Mouse (Mus musculus) CH12.LX (cell line): ENCODE results near the gene Mien1. TPM values are rescaled to one million over a fixed set of nuclear protein-coding genes. Genes with fewer than 3 reads are reported as not detected.

Experiments used
- DNase-seq: peaks from one replicate; pipeline ENCODE4 v3.0.0-alpha.2; 2013; ENCODE audit errors: extremely low read depth
- H3K27ac ChIP-seq: 2 replicates; pipeline ENCODE4 v1.5.1; 2012; ENCODE audit warnings: low read depth, mild to moderate bottlenecking, control low read depth, moderate library complexity; ENCODE audit not compliant: insufficient read depth
- H3K27me3 ChIP-seq: replicated peaks from 2 replicates; pipeline ENCODE3; 2012; ENCODE audit warnings: inconsistent platforms
- H3K36me3 ChIP-seq, 2 experiments: replicated peaks in 1 of 2; 2 replicates each; pipeline versions ENCODE3 to v1.6.1; 2012; ENCODE audit warnings: inconsistent platforms in 1 of 2, low read length in 1 of 2, mild to moderate bottlenecking in 1 of 2, mixed read lengths in 1 of 2, moderate library complexity in 1 of 2; ENCODE audit not compliant: control insufficient read depth in 1 of 2, insufficient read depth in 1 of 2
- H3K4me1 ChIP-seq, 2 experiments: 2 replicates each; pipeline ENCODE4 v1.6.1; 2012; ENCODE audit warnings: inconsistent platforms in 1 of 2, moderate library complexity in 1 of 2; ENCODE audit not compliant: insufficient read depth in 2 of 2, control insufficient read depth in 1 of 2
- H3K4me2 ChIP-seq: 2 replicates; pipeline ENCODE4 v1.6.1; 2012; ENCODE audit warnings: low read depth, mild to moderate bottlenecking, control low read depth; ENCODE audit not compliant: poor library complexity, insufficient read depth, severe bottlenecking
- H3K4me3 ChIP-seq, 3 experiments: fragments of 150-350 bp in 1 of 3; sonication (generic) in 1 of 3; replicated peaks in 1 of 3; 2 replicates each; pipeline versions ENCODE3 to v1.5.1; 2011 to 2012; ENCODE audit warnings: low read depth in 2 of 3, low read length in 2 of 3, mild to moderate bottlenecking in 2 of 3, moderate library complexity in 2 of 3, control low read depth in 1 of 3, improper control_type of control experiment in 1 of 3, inconsistent platforms in 1 of 3, mixed read lengths in 1 of 3; ENCODE audit not compliant: poor library complexity in 1 of 3
- H3K79me2 ChIP-seq: replicated peaks from 2 replicates; pipeline ENCODE4 v1.6.1; 2012; ENCODE audit warnings: mild to moderate bottlenecking, moderate library complexity; ENCODE audit not compliant: control insufficient read depth, poor library complexity, insufficient read depth, severe bottlenecking; ENCODE audit errors: extremely low read depth
- H3K9ac ChIP-seq: 2 replicates; pipeline ENCODE4 v1.6.1; 2012; ENCODE audit warnings: low read depth, mild to moderate bottlenecking, control low read depth, moderate library complexity; ENCODE audit not compliant: insufficient read depth
- H3K9me3 ChIP-seq: replicated peaks from 2 replicates; pipeline ENCODE3; 2012; ENCODE audit warnings: low read length, inconsistent platforms, mixed read lengths
- BHLHE40 ChIP-seq: IDR thresholded peaks from 2 replicates; pipeline ENCODE4 v1.6.1; 2011; ENCODE audit warnings: mild to moderate bottlenecking, low read depth, low read length, improper control_type of control experiment
- CHD1 ChIP-seq: IDR thresholded peaks from 2 replicates; pipeline ENCODE4 v1.6.1; 2012; ENCODE audit warnings: low read depth, low read length, improper control_type of control experiment, inconsistent platforms
- CHD2 ChIP-seq: IDR thresholded peaks from 2 replicates; pipeline ENCODE4 v1.6.1; 2011; ENCODE audit warnings: low read length, improper control_type of control experiment
- CTCF ChIP-seq, 2 experiments: IDR thresholded peaks in 1 of 2; conservative IDR thresholded peaks in 1 of 2; 2 replicates each; pipeline ENCODE4 v1.5.1; 2011 to 2012; ENCODE audit warnings: low read depth in 2 of 2, low read length in 2 of 2, improper control_type of control experiment in 1 of 2, inconsistent platforms in 1 of 2, mild to moderate bottlenecking in 1 of 2, moderate library complexity in 1 of 2
- E2F4 ChIP-seq: IDR thresholded peaks from 2 replicates; pipeline ENCODE4 v1.6.1; 2011; ENCODE audit warnings: low read depth, low read length, improper control_type of control experiment; ENCODE audit not compliant: insufficient replicate concordance
- ELF1 ChIP-seq: IDR thresholded peaks from 2 replicates; pipeline ENCODE4 v1.6.1; 2014; ENCODE audit warnings: low read depth, mild to moderate bottlenecking, inconsistent platforms, low read length, improper control_type of control experiment
- EP300 ChIP-seq: IDR thresholded peaks from 2 replicates; pipeline ENCODE4 v1.6.1; 2011; ENCODE audit warnings: low read length, improper control_type of control experiment
- ETS1 ChIP-seq: conservative IDR thresholded peaks from 2 replicates; pipeline ENCODE4 v1.6.1; 2012; ENCODE audit warnings: low read depth, mild to moderate bottlenecking, inconsistent platforms, low read length, improper control_type of control experiment, moderate library complexity
- GABPA ChIP-seq: IDR thresholded peaks from 2 replicates; pipeline ENCODE4 v1.6.1; 2012; ENCODE audit warnings: low read depth, low read length, improper control_type of control experiment, inconsistent platforms; ENCODE audit not compliant: insufficient replicate concordance
- HCFC1 ChIP-seq: IDR thresholded peaks from 2 replicates; pipeline ENCODE4 v1.6.1; 2012; ENCODE audit warnings: low read depth, mild to moderate bottlenecking, inconsistent platforms, low read length, improper control_type of control experiment
- IRF4 ChIP-seq: IDR thresholded peaks from 2 replicates; pipeline ENCODE4 v1.6.1; 2014; ENCODE audit warnings: low read depth, mild to moderate bottlenecking, inconsistent platforms, low read length, improper control_type of control experiment
- JUN ChIP-seq: IDR thresholded peaks from 2 replicates; pipeline ENCODE4 v1.6.1; 2011; ENCODE audit warnings: low read depth, mild to moderate bottlenecking, low read length, improper control_type of control experiment, moderate library complexity; ENCODE audit not compliant: insufficient read depth
- JUND ChIP-seq: conservative IDR thresholded peaks from 2 replicates; pipeline ENCODE4 v1.6.1; 2011; ENCODE audit warnings: low read depth, low read length, improper control_type of control experiment
- KAT2A ChIP-seq: IDR thresholded peaks from 2 replicates; pipeline ENCODE4 v1.6.1; 2012; ENCODE audit warnings: low read length, improper control_type of control experiment, inconsistent platforms; ENCODE audit not compliant: insufficient replicate concordance
- MAFK ChIP-seq: IDR thresholded peaks from 2 replicates; pipeline ENCODE4 v1.6.1; 2011; ENCODE audit warnings: low read length, improper control_type of control experiment; ENCODE audit not compliant: insufficient replicate concordance
- MAX ChIP-seq: IDR thresholded peaks from 2 replicates; pipeline ENCODE4 v1.6.1; 2011; ENCODE audit warnings: low read length, improper control_type of control experiment
- MAZ ChIP-seq: IDR thresholded peaks from 2 replicates; pipeline ENCODE4 v1.6.1; 2012; ENCODE audit warnings: low read depth, mild to moderate bottlenecking, inconsistent platforms, low read length, improper control_type of control experiment, moderate library complexity
- MXI1 ChIP-seq: IDR thresholded peaks from 2 replicates; pipeline ENCODE4 v1.6.1; 2011; ENCODE audit warnings: mild to moderate bottlenecking, low read depth, low read length, improper control_type of control experiment
- MYC ChIP-seq: IDR thresholded peaks from 2 replicates; pipeline ENCODE4 v1.6.1; 2011; ENCODE audit warnings: low read depth, mild to moderate bottlenecking, improper control_type of control experiment, low read length
- NELFE ChIP-seq: IDR thresholded peaks from 2 replicates; pipeline ENCODE4 v1.6.1; 2011; ENCODE audit warnings: low read depth, low read length, improper control_type of control experiment
- NRF1 ChIP-seq: IDR thresholded peaks from 2 replicates; pipeline ENCODE4 v1.6.1; 2014; ENCODE audit warnings: low read depth, mild to moderate bottlenecking, inconsistent platforms, low read length, improper control_type of control experiment, moderate library complexity
- PAX5 ChIP-seq: IDR thresholded peaks from 2 replicates; pipeline ENCODE4 v1.6.1; 2012; ENCODE audit warnings: low read length, inconsistent platforms, mixed read lengths
- POLR2A ChIP-seq: IDR thresholded peaks from 2 replicates; pipeline ENCODE4 v1.6.1; 2011; ENCODE audit warnings: low read depth, mild to moderate bottlenecking, improper control_type of control experiment, low read length
- POLR2AphosphoS2 ChIP-seq: IDR thresholded peaks from 2 replicates; pipeline ENCODE4 v1.6.1; 2011; ENCODE audit warnings: low read depth, low read length, improper control_type of control experiment
- RAD21 ChIP-seq: IDR thresholded peaks from 2 replicates; pipeline ENCODE4 v1.6.1; 2011; ENCODE audit warnings: low read depth, mild to moderate bottlenecking, low read length, improper control_type of control experiment, moderate library complexity
- RCOR1 ChIP-seq: conservative IDR thresholded peaks from 2 replicates; pipeline ENCODE4 v1.6.1; 2012; ENCODE audit warnings: low read depth, mild to moderate bottlenecking, inconsistent platforms, low read length, improper control_type of control experiment
- SIN3A ChIP-seq: IDR thresholded peaks from 2 replicates; pipeline ENCODE4 v1.6.1; 2012; ENCODE audit warnings: low read length, improper control_type of control experiment, inconsistent platforms
- SMC3 ChIP-seq: IDR thresholded peaks from 2 replicates; pipeline ENCODE4 v1.6.1; 2011; ENCODE audit warnings: low read depth, low read length, improper control_type of control experiment
- TBP ChIP-seq: conservative IDR thresholded peaks from 2 replicates; pipeline ENCODE4 v1.6.1; 2011; ENCODE audit warnings: low read depth, low read length, improper control_type of control experiment
- TCF12 ChIP-seq: IDR thresholded peaks from 2 replicates; pipeline ENCODE4 v1.6.1; 2014; ENCODE audit warnings: low read depth, mild to moderate bottlenecking, inconsistent platforms, low read length, improper control_type of control experiment
- UBTF ChIP-seq: IDR thresholded peaks from 2 replicates; pipeline ENCODE4 v1.6.1; 2012; ENCODE audit warnings: low read depth, mild to moderate bottlenecking, inconsistent platforms, low read length, improper control_type of control experiment, moderate library complexity
- USF1 ChIP-seq: IDR thresholded peaks from 2 replicates; pipeline ENCODE4 v1.6.1; 2014; ENCODE audit warnings: low read depth, mild to moderate bottlenecking, inconsistent platforms, low read length, improper control_type of control experiment
- USF2 ChIP-seq: conservative IDR thresholded peaks from 2 replicates; pipeline ENCODE4 v1.6.1; 2011; ENCODE audit warnings: low read depth, low read length, improper control_type of control experiment
- ZC3H11A ChIP-seq: IDR thresholded peaks from 2 replicates; pipeline ENCODE4 v1.6.1; 2012; ENCODE audit warnings: low read depth, mild to moderate bottlenecking, inconsistent platforms, low read length, improper control_type of control experiment
- ZKSCAN1 ChIP-seq: IDR thresholded peaks from 2 replicates; pipeline ENCODE4 v1.6.1; 2012; ENCODE audit warnings: low read depth, inconsistent platforms, low read length, improper control_type of control experiment, borderline replicate concordance
- ZMIZ1 ChIP-seq: IDR thresholded peaks from 2 replicates; pipeline ENCODE4 v1.6.1; 2012; ENCODE audit warnings: low read depth, mild to moderate bottlenecking, inconsistent platforms, low read length, improper control_type of control experiment
- ZNF384 ChIP-seq: IDR thresholded peaks from 2 replicates; pipeline ENCODE4 v1.6.1; 2012; ENCODE audit warnings: low read depth, low read length, improper control_type of control experiment, inconsistent platforms
- dilution Hi-C: fragments of 300-500 bp; cut with MboI; formaldehyde crosslinking; loops from 2 replicates; pipeline ENCODE4 v1.14.3; 2020; ENCODE audit warnings: low sequenced_read_pairs; ENCODE audit not compliant: extremely low pct_unique_long_range_greater_than_20kb, extremely low pct_ligation_motif_present
- in situ Hi-C: fragments of 300-500 bp; cut with MboI; formaldehyde crosslinking; loops from 3 replicates; pipeline ENCODE4 v1.14.3; 2019; ENCODE audit warnings: low sequenced_read_pairs, low pct_ligation_motif_present, low pct_unique_long_range_greater_than_20kb, mixed read lengths
- polyA plus RNA-seq: library from polyadenylated mRNA; unstranded; fragments of >175 nt; gene quantifications from 2 replicates; pipeline ENCODE4 v1.2.1, GENCODE M21; 2012; ENCODE audit warnings: low read depth; ENCODE audit not compliant: insufficient read length
- total RNA-seq, 2 experiments: library from RNA; depleted of rRNA; stranded (reverse); fragments of 300-350 nt in 1 of 2; fragments of >200 nt in 1 of 2; gene quantifications; 2 replicates each; pipeline ENCODE4 v1.2.3; 2012 to 2014

Gene Mien1
- total RNA-seq (2012; rRNA removed) (129 and 136 TPM in 2 replicates), total RNA-seq (2014; rRNA removed) (80.3 and 84.7 TPM in 2 replicates), polyA plus RNA-seq (94.6 and 109 TPM in 2 replicates)

DNA sequence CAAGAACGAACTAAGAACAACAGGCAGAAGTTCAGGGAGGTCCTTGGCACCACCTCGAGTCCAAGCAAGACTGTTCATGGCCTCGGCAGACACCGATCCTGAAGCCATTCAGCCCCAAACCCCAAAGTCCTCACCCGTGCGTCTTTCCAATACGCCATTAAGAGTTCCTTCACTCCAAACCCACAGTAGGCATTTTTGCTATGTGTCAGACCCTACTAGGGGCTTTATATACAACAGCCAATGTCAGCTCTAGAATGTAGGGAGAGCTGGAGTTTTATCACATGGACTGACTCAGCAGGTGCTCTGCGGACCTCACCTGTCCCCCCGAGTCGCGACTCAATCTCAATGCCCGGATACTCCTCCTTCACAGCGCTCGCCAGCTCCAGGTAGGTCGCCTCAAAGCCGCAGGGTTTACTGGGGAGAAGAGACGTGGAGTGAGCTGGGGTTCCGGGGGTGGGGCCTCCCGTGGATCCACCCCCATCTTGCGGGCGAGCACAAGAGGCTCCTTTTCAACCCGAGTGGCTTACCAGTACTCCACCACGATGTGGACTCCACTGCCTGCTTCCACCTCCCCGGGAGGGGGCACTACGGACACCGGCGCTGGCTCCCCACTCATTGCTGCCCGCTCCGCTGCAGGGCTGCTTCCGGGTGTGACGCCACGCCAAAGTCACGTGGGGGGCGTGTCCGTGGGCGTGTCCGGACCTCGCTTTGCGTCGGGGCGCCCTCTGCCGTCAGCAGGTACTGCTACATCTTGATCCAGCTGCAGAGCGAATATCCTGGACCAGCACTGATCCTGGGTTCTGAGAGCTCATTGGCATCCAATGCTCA, at the start of gene Mien1:
TSS of gene Mien1 (minus strand) at position 661 of the 828 bp plus-strand sequence.
- H3K9ac ChIP-seq = peak within 1 kb of the TSS; percentile 45
- H3K4me1 ChIP-seq = peaks cover 0 to 10% of the 10 kb centered on the region in 2 experiments; a peak in 3 of 4 replicates
- H3K9me3 ChIP-seq = peaks cover 2% of the 10 kb centered on the region
- peaks cover 4 to 21% of the 10 kb centered on the region in 2 experiments for H3K36me3 ChIP-seq
- no peaks in the 10 kb centered on the region for H3K27me3 ChIP-seq
- H3K4me3 ChIP-seq = peak within 1 kb of the TSS; percentile 62 to 84 (median 67)
- in situ Hi-C loops = no loop called here
- peak; percentile 95 for DNase-seq
- peak within 1 kb of the TSS; percentile 50 for H3K4me2 ChIP-seq
- no peaks in the 10 kb centered on the region for H3K79me2 ChIP-seq
- no peak within 1 kb of the TSS for H3K27ac ChIP-seq
- dilution Hi-C loops = no loop called here
- TF ChIP-seq RAD21 = peak; percentile 54
- TF ChIP-seq GABPA = no peak
- peak; percentile 99 for TF ChIP-seq BHLHE40
- TF ChIP-seq JUND = no peak
- peak; percentile 99 for TF ChIP-seq MAX
- TF ChIP-seq NRF1 = peak; percentile 29; the same call in 1 of the 2 replicates
- peak; percentile 83 for TF ChIP-seq NELFE
- peak; percentile 97 for TF ChIP-seq USF2
- TF ChIP-seq JUN = peak; percentile 29; the same call in 1 of the 2 replicates
- no peak for TF ChIP-seq E2F4
- no peak for TF ChIP-seq PAX5
- peak; percentile 85 for TF ChIP-seq MXI1
- TF ChIP-seq CHD1 = no peak
- TF ChIP-seq TBP = 0 out of 2 replicates have a peak, but pooled peaks have one; percentile 16
- TF ChIP-seq UBTF = no peak
- peak; percentile 67 for TF ChIP-seq ZNF384
- peak; percentile 54 to 96; a peak in 2 of 4 replicates for TF ChIP-seq CTCF (conservative IDR thresholded peaks at IDR 0.05 in 1 of 2, IDR thresholded peaks at IDR 0.05 in 1 of 2; ENCODE audit: low read depth in 2 of 2, low read length in 2 of 2)
- TF ChIP-seq ZMIZ1 = peak; percentile 71
- TF ChIP-seq MYC = peak; percentile 53; the same call in 1 of the 2 replicates
- peak; percentile 84; the same call in 1 of the 2 replicates for TF ChIP-seq POLR2AphosphoS2
- no peak for TF ChIP-seq ZC3H11A
- TF ChIP-seq SIN3A = peak; percentile 96
- 0 out of 2 replicates have a peak, but pooled peaks have one; percentile 62 for TF ChIP-seq RCOR1
- TF ChIP-seq HCFC1 = peak; percentile 82
- peak; percentile 82 for TF ChIP-seq SMC3
- TF ChIP-seq ZKSCAN1 = no peak
- TF ChIP-seq EP300 = no peak
- TF ChIP-seq MAFK = no peak
- peak; percentile 95 for TF ChIP-seq MAZ
- TF ChIP-seq CHD2 = no peak
- peak; percentile 78 for TF ChIP-seq POLR2A
- peak; percentile 93 for TF ChIP-seq TCF12
- peak; percentile 100 for TF ChIP-seq ELF1
- TF ChIP-seq USF1 = peak; percentile 99
- TF ChIP-seq KAT2A = 0 out of 2 replicates have a peak, but pooled peaks have one; percentile 48
- peak; percentile 46 for TF ChIP-seq ETS1
- TF ChIP-seq IRF4 = peak; percentile 74; the same call in 1 of the 2 replicates
